Mouse (Mus musculus): ENCODE results near the gene Etfb. TPM values are rescaled to one million over a fixed set of nuclear protein-coding genes. Genes with fewer than 3 reads are reported as not detected.

Etfb gene
- polyA plus RNA-seq, 1 experiment from 2014 or later, result 129 TPM

GRCm38 (mm10) chr7:43451726-43452125 is 7.8 kb downstream of the Etfb start:
- H3K9ac ChIP-seq (replicated peaks), result no peak overlapping the region
- H3K27ac ChIP-seq (replicated peaks), result no peak overlapping the region
- no peaks in the 10 kb centered on the region for H3K27me3 ChIP-seq (replicated peaks)
- ATAC-seq (ENCODE audit: low FRiP score), result no peak
- WGBS, result 97% methylated on average over 11 of the region's 11 CpGs
- H3K4me3 ChIP-seq (replicated peaks), result no peak overlapping the region
- H3K36me3 ChIP-seq, result peaks cover 53% of the 10 kb centered on the region
- no peaks in the 10 kb centered on the region for H3K4me1 ChIP-seq
- H3K9me3 ChIP-seq (replicated peaks), result no peaks in the 10 kb centered on the region
- H3K4me2 ChIP-seq, result no peak overlapping the region

GRCm38 (mm10) chr7:43452609-43453008 is 8.7 kb downstream of the Etfb start:
- no peak overlapping the region for H3K4me3 ChIP-seq (replicated peaks)
- H3K4me1 ChIP-seq, result no peaks in the 10 kb centered on the region
- no peaks in the 10 kb centered on the region for H3K9me3 ChIP-seq (replicated peaks)
- no peak overlapping the region for H3K4me2 ChIP-seq
- ATAC-seq (ENCODE audit: low FRiP score), result no peak
- no peak overlapping the region for H3K9ac ChIP-seq (replicated peaks)
- peaks cover 62% of the 10 kb centered on the region for H3K36me3 ChIP-seq
- H3K27ac ChIP-seq (replicated peaks), result no peak overlapping the region
- no peaks in the 10 kb centered on the region for H3K27me3 ChIP-seq (replicated peaks)
- 47% methylated on average over 4 of the region's 4 CpGs for WGBS

- Histone ChIP-seq H3K36me3 (peaks cover 64% of the 10 kb centered on the region), H3K4me2 (no peak overlapping the region), H3K27ac (replicated peaks) (no peak overlapping the region), H3K9me3 (replicated peaks) (no peaks in the 10 kb centered on the region), H3K9ac (replicated peaks) (no peak overlapping the region), H3K4me1 (no peaks in the 10 kb centered on the region), H3K27me3 (replicated peaks) (no peaks in the 10 kb centered on the region), H3K4me3 (replicated peaks) (no peak overlapping the region)
- no peak for ATAC-seq (ENCODE audit: low FRiP score)
- 89% methylated on average over 14 of the region's 14 CpGs for WGBS
Measured at GRCm38 (mm10) chr7:43453599-43454355, 9.9 kb downstream of the Etfb start.

- Histone ChIP-seq H3K9ac (replicated peaks) (no peak overlapping the region), H3K27ac (replicated peaks) (no peak overlapping the region), H3K4me1 (no peaks in the 10 kb centered on the region), H3K27me3 (replicated peaks) (no peaks in the 10 kb centered on the region), H3K9me3 (replicated peaks) (no peaks in the 10 kb centered on the region), H3K36me3 (peaks cover 64% of the 10 kb centered on the region), H3K4me2 (no peak overlapping the region), H3K4me3 (replicated peaks) (no peak overlapping the region)
- WGBS, result 92% methylated on average over 6 of the region's 6 CpGs
- ATAC-seq (ENCODE audit: low FRiP score), result no peak
Measured at GRCm38 (mm10) chr7:43454371-43454770, 10.5 kb downstream of the Etfb start.

GRCm38 (mm10) chr7:43462851-43463250 is 19.0 kb downstream of the Etfb start, which contains the start of gene Vsig10l:
Gene Vsig10l (plus strand): TSS chr7:43463151.
- Histone ChIP-seq H3K36me3 (no peaks in the 10 kb centered on the region), H3K27me3 (replicated peaks) (peaks cover 12% of the 10 kb centered on the region), H3K9me3 (replicated peaks) (no peaks in the 10 kb centered on the region), H3K4me3 (replicated peaks) (no peak within 1 kb of the TSS), H3K4me1 (peaks cover 23% of the 10 kb centered on the region), H3K4me2 (no peak within 1 kb of the TSS), H3K27ac (replicated peaks) (no peak within 1 kb of the TSS), H3K9ac (replicated peaks) (no peak within 1 kb of the TSS)
- WGBS, result 77% methylated on average over 4 of the region's 4 CpGs
- no peak for ATAC-seq (ENCODE audit: low FRiP score)

GRCm38 (mm10) chr7:43463976-43464375 is 20.1 kb downstream of the Etfb start:
- H3K27me3 ChIP-seq (replicated peaks), result peaks cover 15% of the 10 kb centered on the region
- no peaks in the 10 kb centered on the region for H3K36me3 ChIP-seq
- H3K4me3 ChIP-seq (replicated peaks), result no peak overlapping the region
- no peak for ATAC-seq (ENCODE audit: low FRiP score)
- no peak overlapping the region for H3K27ac ChIP-seq (replicated peaks)
- H3K9me3 ChIP-seq (replicated peaks), result no peaks in the 10 kb centered on the region
- peak overlapping the region; percentile 95 for H3K4me2 ChIP-seq
- WGBS, result 83% methylated on average over 7 of the region's 7 CpGs
- H3K9ac ChIP-seq (replicated peaks), result no peak overlapping the region
- H3K4me1 ChIP-seq, result peaks cover 23% of the 10 kb centered on the region

GRCm38 (mm10) chr7:43464864-43465343 is 21.0 kb downstream of the Etfb start:
- Histone ChIP-seq H3K36me3 (no peaks in the 10 kb centered on the region), H3K4me1 (peaks cover 23% of the 10 kb centered on the region), H3K9ac (replicated peaks) (peak overlapping the region; percentile 63), H3K9me3 (replicated peaks) (no peaks in the 10 kb centered on the region), H3K4me3 (replicated peaks) (peak overlapping the region; percentile 52), H3K27me3 (replicated peaks) (peaks cover 15% of the 10 kb centered on the region), H3K4me2 (peak overlapping the region; percentile 95), H3K27ac (replicated peaks) (peak overlapping the region; percentile 71)
- 7% methylated on average over 35 of the region's 35 CpGs for WGBS
- ATAC-seq (ENCODE audit: low FRiP score), result peak; percentile 67

- H3K27ac ChIP-seq (replicated peaks), result peak overlapping the region; percentile 71
- peaks cover 23% of the 10 kb centered on the region for H3K4me1 ChIP-seq
- no peaks in the 10 kb centered on the region for H3K9me3 ChIP-seq (replicated peaks)
- ATAC-seq (ENCODE audit: low FRiP score), result peak; percentile 90
- peak overlapping the region; percentile 52 for H3K4me3 ChIP-seq (replicated peaks)
- WGBS, result under 1% methylated on average over 33 of the region's 33 CpGs
- peak overlapping the region; percentile 63 for H3K9ac ChIP-seq (replicated peaks)
- H3K36me3 ChIP-seq, result no peaks in the 10 kb centered on the region
- peak overlapping the region; percentile 95 for H3K4me2 ChIP-seq
- H3K27me3 ChIP-seq (replicated peaks), result peaks cover 15% of the 10 kb centered on the region
Measured at GRCm38 (mm10) chr7:43465344-43466098, 21.6 kb downstream of the Etfb start.

GRCm38 (mm10) chr7:43466099-43466694 is 22.3 kb downstream of the Etfb start:
- Histone ChIP-seq H3K36me3 (no peaks in the 10 kb centered on the region), H3K4me3 (replicated peaks) (peak overlapping the region; percentile 52), H3K9me3 (replicated peaks) (no peaks in the 10 kb centered on the region), H3K27me3 (replicated peaks) (peaks cover 15% of the 10 kb centered on the region), H3K4me1 (peaks cover 23% of the 10 kb centered on the region), H3K9ac (replicated peaks) (peak overlapping the region; percentile 63), H3K27ac (replicated peaks) (peak overlapping the region; percentile 71), H3K4me2 (peak overlapping the region; percentile 95)
- ATAC-seq (ENCODE audit: low FRiP score), result peak; percentile 67
- 2% methylated on average over 33 of the region's 33 CpGs for WGBS

GRCm38 (mm10) chr7:43470373-43470772 is 26.5 kb downstream of the Etfb start:
- Histone ChIP-seq H3K4me1 (peaks cover 14% of the 10 kb centered on the region), H3K4me2 (no peak overlapping the region), H3K27ac (replicated peaks) (no peak overlapping the region), H3K4me3 (replicated peaks) (no peak overlapping the region), H3K27me3 (replicated peaks) (peaks cover 12% of the 10 kb centered on the region), H3K36me3 (peaks cover 11% of the 10 kb centered on the region), H3K9me3 (replicated peaks) (no peaks in the 10 kb centered on the region), H3K9ac (replicated peaks) (no peak overlapping the region)
- ATAC-seq (ENCODE audit: low FRiP score), result no peak
- WGBS, result 41% methylated on average over 8 of the region's 8 CpGs

- WGBS, result 17% methylated on average over 23 of the region's 23 CpGs
- Histone ChIP-seq H3K27ac (replicated peaks) (no peak overlapping the region), H3K4me3 (replicated peaks) (no peak overlapping the region), H3K27me3 (replicated peaks) (peaks cover 38% of the 10 kb centered on the region), H3K36me3 (peaks cover 29% of the 10 kb centered on the region), H3K9ac (replicated peaks) (no peak overlapping the region), H3K4me1 (no peaks in the 10 kb centered on the region), H3K9me3 (replicated peaks) (no peaks in the 10 kb centered on the region), H3K4me2 (no peak overlapping the region)
- no peak for ATAC-seq (ENCODE audit: low FRiP score)
Measured at GRCm38 (mm10) chr7:43475706-43476105, 31.8 kb downstream of the Etfb start.

All from neural tube, embryonic 15.5 days (tissue).